Mouse (Mus musculus): ENCODE measurements around the gene Dnajc21. TPM values are rescaled to one million over a fixed set of nuclear protein-coding genes. Genes with fewer than 3 reads are reported as not detected.
A peak's percentile ranks its signal among the peaks of the same experiment; 100 is the strongest.

The Dnajc21 gene
- polyA plus RNA-seq, 1 experiment from 2014 or later, result 16.2 TPM

DNA sequence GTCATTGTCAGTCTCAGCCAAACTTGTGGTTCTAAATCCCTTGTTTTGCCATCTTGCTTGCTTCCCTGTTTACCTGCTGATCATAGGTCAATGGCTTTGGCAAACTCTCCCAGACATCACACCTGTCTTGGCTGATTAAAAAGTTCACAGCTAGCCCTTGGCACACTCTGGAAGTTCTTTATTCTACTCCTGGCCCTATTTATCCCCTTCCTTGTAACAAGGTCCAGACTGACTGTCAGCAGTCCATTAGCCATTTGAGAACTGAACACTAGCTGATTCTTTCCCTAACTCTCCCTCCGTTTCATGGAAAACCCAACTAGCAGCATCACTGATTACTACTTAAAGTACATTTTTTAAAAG, 48.6 kb downstream of the Dnajc21 start:
- ATAC-seq (ENCODE audit: low FRiP score), result peak; percentile 43; the same call in 1 of the 2 replicates
- Histone ChIP-seq H3K4me2 (no peak overlapping the region), H3K4me1 (peaks cover 16% of the 10 kb centered on the region), H3K27me3 (no peaks in the 10 kb centered on the region), H3K36me3 (replicated peaks) (no peaks in the 10 kb centered on the region), H3K9me3 (no peaks in the 10 kb centered on the region), H3K27ac (peak overlapping the region; percentile 70), H3K4me3 (replicated peaks) (no peak overlapping the region), H3K9ac (no peak overlapping the region)
- WGBS, result 23% methylated on average over 1 of the region's 1 CpGs

DNA sequence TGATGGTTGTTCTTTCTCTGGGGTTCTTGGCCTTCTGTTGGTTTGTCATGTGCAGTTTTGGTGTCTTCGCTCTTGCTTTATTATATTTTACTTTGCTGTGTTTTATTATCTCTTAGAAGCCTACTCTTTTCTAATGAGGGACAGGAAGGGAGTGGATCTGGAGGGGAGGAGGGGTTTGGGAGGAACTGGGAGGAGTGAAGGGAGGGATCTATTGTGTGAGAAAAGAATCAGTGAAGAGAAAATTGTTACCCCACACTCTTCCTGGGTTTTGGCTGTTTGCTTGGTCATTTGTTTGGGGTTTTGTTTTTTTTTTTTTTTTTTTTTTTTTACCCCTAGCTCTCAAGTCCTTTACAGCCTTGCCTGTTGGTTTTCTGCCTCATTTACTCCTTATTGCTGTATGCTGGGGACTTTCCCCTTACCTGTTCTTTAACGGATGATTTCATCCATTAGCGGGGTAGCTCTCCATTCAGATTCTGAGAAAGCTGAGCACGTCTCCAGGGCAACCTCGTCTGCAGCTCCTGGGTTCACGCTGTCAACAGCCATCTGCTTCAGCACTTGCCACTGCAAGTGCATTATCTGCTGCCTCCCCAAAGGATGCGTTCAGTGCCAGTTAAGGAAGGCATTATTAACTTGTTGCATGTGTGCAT, 49.1 kb downstream of the Dnajc21 start:
- H3K27me3 ChIP-seq, result no peaks in the 10 kb centered on the region
- no peaks in the 10 kb centered on the region for H3K9me3 ChIP-seq
- no peak overlapping the region for H3K9ac ChIP-seq
- H3K4me2 ChIP-seq, result no peak overlapping the region
- H3K27ac ChIP-seq, result peak overlapping the region; percentile 70
- no peaks in the 10 kb centered on the region for H3K36me3 ChIP-seq (replicated peaks)
- WGBS, result 12% methylated on average over 7 of the region's 7 CpGs
- no peak overlapping the region for H3K4me3 ChIP-seq (replicated peaks)
- peak; percentile 85 for ATAC-seq (ENCODE audit: low FRiP score)
- H3K4me1 ChIP-seq, result peaks cover 16% of the 10 kb centered on the region

DNA sequence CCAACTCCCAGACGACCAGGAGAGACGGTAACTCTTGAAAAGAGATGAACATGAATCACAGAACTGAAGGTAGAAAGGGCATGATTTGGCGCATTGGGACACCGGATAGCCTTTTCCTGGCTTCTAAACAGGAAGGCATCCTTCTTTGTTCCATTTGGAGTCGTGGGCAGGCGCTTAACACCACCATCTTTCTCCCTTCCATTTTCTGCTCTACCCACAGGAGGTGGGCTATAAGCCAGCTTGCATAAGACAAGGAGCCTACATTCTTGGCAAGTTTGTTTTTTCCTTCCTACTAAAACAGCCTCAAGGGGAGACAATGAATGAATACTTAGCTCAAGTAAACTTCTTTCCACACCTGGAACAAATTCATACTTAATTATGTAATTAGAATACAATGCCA, 56.7 kb downstream of the Dnajc21 start:
- no peak for ATAC-seq (ENCODE audit: low FRiP score)
- WGBS, result 90% methylated on average over 6 of the region's 6 CpGs

DNA sequence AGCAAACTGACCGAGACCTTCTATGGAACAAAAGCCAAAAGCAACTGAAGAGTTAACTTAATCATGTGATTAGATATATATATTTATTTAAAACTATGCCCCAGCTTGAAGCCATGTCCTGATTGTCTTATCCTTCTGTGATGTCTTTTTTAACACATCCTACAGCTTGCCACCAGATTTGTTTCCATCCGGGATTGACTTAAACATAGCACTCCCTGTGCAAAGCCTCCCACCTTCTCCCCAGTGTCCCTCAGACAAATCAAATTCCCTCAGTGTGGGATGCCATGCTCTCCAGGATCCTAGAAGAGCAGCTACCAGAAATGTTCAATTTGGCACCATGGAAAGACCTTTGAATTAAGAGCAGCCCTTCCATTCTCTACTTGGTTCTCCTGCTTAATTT, 59.4 kb downstream of the Dnajc21 start:
- Histone ChIP-seq H3K4me2 (no peak overlapping the region), H3K4me1 (no peaks in the 10 kb centered on the region), H3K9ac (no peak overlapping the region), H3K36me3 (replicated peaks) (no peaks in the 10 kb centered on the region), H3K9me3 (no peaks in the 10 kb centered on the region), H3K4me3 (replicated peaks) (no peak overlapping the region), H3K27me3 (no peaks in the 10 kb centered on the region), H3K27ac (no peak overlapping the region)
- no peak for ATAC-seq (ENCODE audit: low FRiP score)
- 94% methylated on average over 2 of the region's 2 CpGs for WGBS

More for the DNA sequence above, 56.7 kb downstream of the Dnajc21 start:
- no peak overlapping the region for H3K4me3 ChIP-seq (replicated peaks)
- H3K4me2 ChIP-seq, result no peak overlapping the region
- H3K27me3 ChIP-seq, result no peaks in the 10 kb centered on the region
- H3K4me1 ChIP-seq, result no peaks in the 10 kb centered on the region
- H3K9ac ChIP-seq, result no peak overlapping the region
- H3K9me3 ChIP-seq, result no peaks in the 10 kb centered on the region
- no peaks in the 10 kb centered on the region for H3K36me3 ChIP-seq (replicated peaks)
- H3K27ac ChIP-seq, result no peak overlapping the region

DNA sequence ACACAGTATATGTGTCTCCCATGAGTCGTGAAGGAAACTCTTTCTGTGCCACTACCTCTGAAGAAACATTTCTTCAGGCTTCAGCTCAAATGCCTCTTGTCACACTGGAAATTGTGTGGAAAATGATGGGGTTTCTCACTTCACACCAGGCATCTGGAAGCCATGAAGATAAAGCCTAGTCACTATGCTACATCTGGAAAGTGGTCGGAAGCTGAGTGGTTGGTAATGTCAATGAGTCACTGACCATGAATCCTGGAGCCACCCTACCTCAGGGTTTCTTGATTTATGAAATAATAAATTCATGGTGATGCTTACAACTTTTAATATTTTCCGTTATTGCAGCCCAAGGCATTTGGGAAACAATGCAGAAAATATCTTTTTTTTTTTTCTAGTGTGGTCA, 60.5 kb downstream of the Dnajc21 start:
- Histone ChIP-seq H3K9me3 (no peaks in the 10 kb centered on the region), H3K4me1 (no peaks in the 10 kb centered on the region), H3K27me3 (no peaks in the 10 kb centered on the region), H3K4me3 (replicated peaks) (no peak overlapping the region), H3K9ac (no peak overlapping the region), H3K27ac (no peak overlapping the region), H3K4me2 (no peak overlapping the region), H3K36me3 (replicated peaks) (no peaks in the 10 kb centered on the region)
- ATAC-seq (ENCODE audit: low FRiP score), result no peak
- 91% methylated on average over 3 of the region's 3 CpGs for WGBS

DNA sequence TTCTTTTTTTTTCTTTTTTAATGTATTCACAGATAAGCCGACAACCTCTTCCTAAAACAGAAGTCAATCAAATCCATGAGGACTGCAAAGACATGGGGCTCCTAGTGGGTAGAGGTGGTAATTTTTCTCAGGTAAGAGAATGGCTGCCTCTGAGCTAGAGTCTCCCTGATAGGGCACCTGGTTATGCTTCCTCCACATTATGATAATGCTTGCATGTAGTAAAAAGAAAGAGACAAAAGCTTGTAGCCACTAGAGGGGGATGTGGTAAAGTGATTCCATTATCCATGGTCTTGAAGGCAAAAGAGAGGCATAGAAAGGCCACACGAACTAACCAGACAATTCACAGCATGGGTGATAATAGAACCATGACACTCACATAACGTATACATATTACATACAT, 69.9 kb downstream of the Dnajc21 start:
- Histone ChIP-seq H3K4me1 (no peaks in the 10 kb centered on the region), H3K4me2 (no peak overlapping the region), H3K9me3 (no peaks in the 10 kb centered on the region), H3K27me3 (no peaks in the 10 kb centered on the region), H3K4me3 (replicated peaks) (no peak overlapping the region), H3K27ac (no peak overlapping the region), H3K36me3 (replicated peaks) (no peaks in the 10 kb centered on the region), H3K9ac (no peak overlapping the region)
- WGBS, result 58% methylated on average over 3 of the region's 3 CpGs
- peak; percentile 41; the same call in 1 of the 2 replicates for ATAC-seq (ENCODE audit: low FRiP score)

DNA sequence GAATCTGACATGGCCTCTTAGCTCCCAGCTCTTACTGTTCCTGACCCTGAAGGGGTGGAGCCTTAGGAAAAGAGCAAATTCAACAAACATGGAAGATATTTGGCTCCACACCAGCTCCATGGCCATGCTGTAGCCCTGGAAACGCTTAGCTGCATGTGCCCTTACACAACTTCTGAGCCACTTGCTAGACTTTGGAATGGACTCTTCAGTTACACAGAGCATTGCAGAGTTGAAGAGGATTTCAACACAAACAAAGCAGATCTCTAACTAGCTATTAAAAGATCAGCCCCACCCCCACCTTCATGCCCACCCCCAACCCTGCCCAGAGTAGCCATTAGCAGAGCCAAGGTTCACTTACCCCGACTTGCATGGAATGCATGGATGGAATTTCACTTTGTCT, 70.5 kb downstream of the Dnajc21 start:
- Histone ChIP-seq H3K36me3 (replicated peaks) (no peaks in the 10 kb centered on the region), H3K9ac (no peak overlapping the region), H3K27me3 (no peaks in the 10 kb centered on the region), H3K9me3 (no peaks in the 10 kb centered on the region), H3K27ac (no peak overlapping the region), H3K4me2 (no peak overlapping the region), H3K4me3 (replicated peaks) (no peak overlapping the region), H3K4me1 (no peaks in the 10 kb centered on the region)
- 0 out of 2 replicates have a peak, but pooled peaks have one; percentile 17 for ATAC-seq (ENCODE audit: low FRiP score)
- 81% methylated on average over 2 of the region's 2 CpGs for WGBS

Other genes starting within 250 kb of the Dnajc21 start
- gene Gm21973, start 145.1 kb downstream of the Dnajc21 start, polyA plus RNA-seq (2016; fragmentation: Nextera tagmentation; extraction: Ambion mirVana), result not detected in 2 replicates
- not detected in 2 replicates for gene Agxt2, start 112.0 kb downstream of the Dnajc21 start, polyA plus RNA-seq (2016; fragmentation: Nextera tagmentation; extraction: Ambion mirVana)
- gene Brix1, start 15.4 kb upstream of the Dnajc21 start, polyA plus RNA-seq (2016; fragmentation: Nextera tagmentation; extraction: Ambion mirVana), result 128 TPM in 2 replicates
- 40.4 and 42.9 TPM in 2 replicates for gene Rad1, start 15.5 kb upstream of the Dnajc21 start, polyA plus RNA-seq (2016; fragmentation: Nextera tagmentation; extraction: Ambion mirVana)
- not detected in 2 replicates for gene Ttc23l, start 88.2 kb upstream of the Dnajc21 start, polyA plus RNA-seq (2016; fragmentation: Nextera tagmentation; extraction: Ambion mirVana)
- gene Rai14, start 244.1 kb upstream of the Dnajc21 start, polyA plus RNA-seq (2016; fragmentation: Nextera tagmentation; extraction: Ambion mirVana), result 55.1 and 59.8 TPM in 2 replicates

Data from forebrain, embryonic 12.5 days (tissue).